Mouse (Mus musculus) erythroid progenitor cell, adult 5-6 weeks (primary cell): ENCODE data around the gene Zcchc13. TPM values are rescaled to one million over a fixed set of nuclear protein-coding genes. Genes with fewer than 3 reads are reported as not detected.
"Not testable (repeated sequence)": the region's sequence is repeated elsewhere in the genome, so short reads cannot be mapped to it uniquely, and the experiment has no call there.

Source experiments
- ATAC-seq: replicated peaks from 2 replicates; pipeline ENCODE4 v1.8.0; 2016; ENCODE audit warnings: moderate number of reproducible peaks, mild to moderate bottlenecking, moderate TSS enrichment, inconsistent platforms; ENCODE audit not compliant: poor library complexity, low FRiP score, severe bottlenecking
- total RNA-seq, 2 experiments: library from RNA; stranded (forward) in 1 of 2; stranded (reverse) in 1 of 2; fragments of 150-400 nt in 1 of 2; fragments of 186-747, 209-891 nt in 1 of 2; gene quantifications; 2 replicates each; pipeline versions ENCODE4 v1.2.3 to v1.2.4; 2015 to 2017; ENCODE audit warnings: low replicate concordance in 2 of 2

Zcchc13 gene
- total RNA-seq, 2 experiments from 2014 or later: not detected

DNA sequence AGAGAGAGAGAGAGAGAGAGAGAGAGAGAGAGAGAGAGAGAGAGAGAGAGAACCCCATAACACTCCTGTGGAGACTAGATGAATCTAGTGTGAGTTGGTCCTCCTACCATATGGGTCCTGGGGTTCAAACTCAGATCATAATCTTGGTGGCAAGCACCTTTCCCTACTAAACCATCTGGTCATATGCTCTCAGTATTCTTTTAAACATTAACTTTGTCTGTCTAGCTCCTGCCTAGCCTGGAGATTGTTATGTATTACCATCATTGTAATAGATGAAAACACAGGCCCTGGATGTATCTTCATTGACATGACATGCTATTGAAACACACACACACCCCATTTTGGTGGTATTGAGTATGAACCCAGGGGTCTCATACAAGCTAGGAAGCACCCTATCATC lies 5.6 kb downstream of the Zcchc13 start:
- ATAC-seq: no peak

- no peak for ATAC-seq
Measured at GRCm38 (mm10) chrX:103638566-103638965, 8.2 kb downstream of the Zcchc13 start.

GRCm38 (mm10) chrX:103644301-103644700 lies 13.9 kb downstream of the Zcchc13 start:
- no peak for ATAC-seq

GRCm38 (mm10) chrX:103652048-103652447 lies 21.7 kb downstream of the Zcchc13 start:
- ATAC-seq: no peak

GRCm38 (mm10) chrX:103653021-103653420 lies 22.6 kb downstream of the Zcchc13 start:
- ATAC-seq: no peak

- no peak for ATAC-seq
Measured at GRCm38 (mm10) chrX:103658985-103659384, 28.6 kb downstream of the Zcchc13 start.

GRCm38 (mm10) chrX:103664445-103664844 lies 34.1 kb downstream of the Zcchc13 start:
- not testable (repeated sequence) for ATAC-seq

DNA sequence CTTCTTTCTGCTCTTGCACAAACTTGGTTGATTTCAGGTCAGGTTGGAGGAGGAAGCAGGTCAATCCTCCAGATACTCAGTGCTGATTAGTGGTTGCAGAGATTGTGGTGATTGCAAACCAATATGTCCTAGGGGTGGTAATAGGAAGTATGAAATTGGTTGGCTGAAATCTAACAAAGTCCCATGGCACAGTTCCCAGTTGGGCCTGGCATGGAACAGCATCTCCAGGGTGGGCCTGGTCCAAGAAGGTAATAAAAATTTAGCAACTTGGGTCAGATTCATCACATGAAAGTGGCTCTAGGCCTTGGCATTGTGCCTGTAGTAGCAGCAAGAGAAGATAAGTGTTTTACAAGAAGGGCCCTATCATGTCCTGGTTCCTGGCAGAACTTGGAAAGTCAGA lies 39.9 kb downstream of the Zcchc13 start:
- ATAC-seq: no peak

DNA sequence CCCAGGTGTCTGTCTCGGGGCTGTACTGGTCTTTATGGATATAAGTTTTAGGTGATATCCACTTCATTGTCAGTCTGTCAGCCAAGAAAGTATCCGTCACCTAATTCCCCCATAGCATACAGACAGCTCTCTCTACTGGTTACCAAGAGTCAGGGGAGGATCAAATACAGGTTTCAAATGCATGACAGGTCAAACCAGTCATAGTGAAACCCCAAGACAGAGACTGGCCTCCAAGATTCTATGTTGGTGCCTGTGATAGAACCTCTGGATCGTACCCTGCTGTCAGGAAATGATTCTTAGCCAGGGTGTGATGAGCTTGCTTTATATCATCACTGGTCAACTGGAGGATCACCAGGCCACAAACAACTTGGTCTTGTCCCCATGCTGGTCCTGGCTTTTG lies 43.4 kb downstream of the Zcchc13 start:
- ATAC-seq: no peak

DNA sequence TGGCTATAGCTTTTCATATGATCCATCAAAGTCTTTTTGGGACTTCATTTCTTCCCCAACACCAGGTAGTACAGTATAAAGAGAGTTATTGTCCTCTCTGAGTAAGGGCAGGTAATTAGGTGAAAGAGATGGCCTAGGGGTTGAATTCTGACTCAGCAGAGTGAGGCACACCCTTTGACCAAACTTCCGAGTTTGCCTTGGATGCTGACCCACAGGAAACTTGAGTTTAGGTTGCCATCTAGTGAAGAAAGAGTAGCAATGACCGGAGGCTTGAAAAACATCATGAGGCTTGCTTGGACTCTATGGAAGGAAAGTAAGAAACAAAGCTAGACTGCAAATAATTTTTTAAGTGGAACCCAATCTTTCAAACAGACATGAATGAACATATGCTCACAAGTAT lies 44.3 kb downstream of the Zcchc13 start:
- ATAC-seq: no peak

Other genes starting within 250 kb of the Zcchc13 start
- gene Tsx, start 216.1 kb upstream of the Zcchc13 start, total RNA-seq (2015; ENCODE audit: low replicate concordance): not detected in 2 replicates
- gene Tsx, start 216.1 kb upstream of the Zcchc13 start, total RNA-seq (2017; ENCODE audit: low replicate concordance): not detected in 2 replicates
- gene Gm26992, start 208.6 kb upstream of the Zcchc13 start, total RNA-seq (2015; ENCODE audit: low replicate concordance): not detected in 2 replicates
- gene Gm26992, start 208.6 kb upstream of the Zcchc13 start, total RNA-seq (2017; ENCODE audit: low replicate concordance): not detected in 2 replicates
- 6.7 TPM in 1 of 2 replicates, not detected in the other for gene Slc16a2, start 191.4 kb downstream of the Zcchc13 start, total RNA-seq (2015; ENCODE audit: low replicate concordance)
- gene Slc16a2, start 191.4 kb downstream of the Zcchc13 start, total RNA-seq (2017; ENCODE audit: low replicate concordance): 0.08 TPM in 1 of 2 replicates, not detected in the other